Mouse (Mus musculus) adrenal gland, adult 10 weeks (tissue): ENCODE data around the gene Zfp384. TPM values are rescaled to one million over a fixed set of nuclear protein-coding genes. Genes with fewer than 3 reads are reported as not detected.

Source experiments
- polyA plus RNA-seq: library from polyadenylated mRNA; stranded (reverse); fragments of 350-450 nt; fragmentation: Illumina TruSeq; extraction: RNeasy Lipid Tissue Mini Kit (QIAGEN cat#74804); gene quantifications from one replicate; pipeline ENCODE4 v1.2.3, GENCODE M21; 2014; ENCODE audit warnings: low read depth, low replicate concordance

Zfp384 gene
- 17.4 TPM for polyA plus RNA-seq

DNA sequence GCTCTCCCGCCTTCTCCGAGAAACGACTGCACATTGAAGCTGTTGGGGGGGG, at the start of gene Zfp384:
TSS of gene Zfp384 (plus strand) at position 17 of the 52 bp plus-strand sequence.

DNA sequence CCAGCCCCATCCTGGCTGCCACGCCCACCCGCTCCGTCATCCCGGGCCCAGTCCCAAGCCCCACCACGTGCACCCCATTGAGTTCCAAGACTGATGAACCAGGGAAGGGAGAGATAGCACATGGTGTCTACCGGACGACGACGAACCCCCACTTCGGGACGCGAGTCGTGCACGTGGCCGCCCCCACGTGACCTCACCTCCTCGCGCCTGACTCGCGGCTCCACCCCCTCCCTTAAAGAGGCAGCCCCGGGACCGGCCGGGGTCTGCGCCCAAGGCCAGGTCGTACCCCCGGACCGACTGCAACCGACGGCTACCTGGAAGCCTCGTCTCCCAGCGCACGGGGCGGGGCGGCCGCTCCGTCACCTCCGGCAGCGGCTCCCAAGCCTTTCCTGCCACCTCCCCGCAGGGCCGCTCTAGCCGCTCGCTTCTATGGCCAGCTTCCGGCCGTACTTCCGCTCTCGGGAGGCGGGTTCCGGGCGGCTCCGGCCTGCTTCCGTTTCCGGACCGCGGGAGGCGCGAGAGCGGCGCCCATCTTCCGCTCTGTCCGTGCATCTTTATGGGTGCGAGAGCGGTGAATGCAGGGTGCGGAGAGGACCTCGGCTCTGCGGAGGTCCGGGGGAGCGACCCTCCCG, 43.7 kb upstream of the Zfp384 start, which contains the start of gene Cops7a:
TSS of gene Cops7a (minus strand) at position 451 of the 632 bp plus-strand sequence.

GRCm38 (mm10) chr6:124996551-124997501, 12.1 kb upstream of the Zfp384 start, which contains the start of gene Pianp:
Pianp (plus strand) TSS chr6:124996694.

GRCm38 (mm10) chr6:125039533-125040153, 30.7 kb downstream of the Zfp384 start, which contains the start of gene Ing4:
Ing4 (plus strand) TSS chr6:125039760.

DNA sequence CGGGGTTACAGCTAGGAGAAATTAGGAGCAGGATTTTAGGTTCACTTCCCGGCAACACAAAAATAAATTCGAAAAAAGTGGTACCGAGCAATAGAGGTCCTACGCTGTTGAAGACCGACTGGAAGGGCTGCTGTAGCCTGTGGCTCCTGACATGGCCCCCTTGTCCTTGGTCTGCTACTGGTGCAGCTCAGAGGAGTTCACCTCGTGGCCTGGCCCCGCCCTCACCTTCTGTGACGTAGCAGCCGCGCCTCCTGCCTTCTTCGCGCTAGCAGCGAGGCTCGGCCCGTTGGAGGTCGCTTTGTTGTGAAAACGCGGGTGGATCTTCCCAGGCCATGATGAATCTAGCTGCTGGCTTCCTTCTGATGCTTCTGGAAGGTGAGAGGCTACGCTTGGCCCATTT, 40.7 kb downstream of the Zfp384 start, which contains the start of gene Acrbp:
TSS of gene Acrbp (plus strand) at position 12 of the 400 bp plus-strand sequence.

DNA sequence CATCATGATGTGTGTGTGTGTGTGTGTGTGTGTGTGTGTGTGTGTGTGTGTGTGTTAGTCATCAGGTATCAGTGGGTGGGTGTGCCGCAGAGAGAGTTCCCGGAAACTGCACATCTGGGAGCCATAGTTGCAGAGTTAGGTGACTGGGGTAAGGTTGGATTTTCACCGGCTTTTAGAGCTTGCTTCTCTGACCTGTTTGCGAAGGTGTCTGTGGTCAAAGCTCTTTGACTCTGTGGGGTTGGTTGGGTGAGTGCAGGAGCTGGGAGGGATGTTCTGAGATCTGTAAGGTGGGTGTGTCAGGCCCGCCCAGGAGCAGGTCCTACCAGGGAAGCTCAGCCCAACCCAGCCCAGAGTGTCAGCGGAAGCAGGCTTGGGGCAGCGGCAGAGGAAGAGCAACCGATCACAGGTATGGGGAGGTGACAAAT, 58.6 kb downstream of the Zfp384 start, which contains the start of gene Lpar5:
TSS of gene Lpar5 (plus strand) at position 350 of the 425 bp plus-strand sequence.

Other genes starting within 250 kb of the Zfp384 start
- 2.2 TPM for gene Eno2, start 239.5 kb upstream of the Zfp384 start, polyA plus RNA-seq
- not detected for gene Lrrc23, start 229.4 kb upstream of the Zfp384 start, polyA plus RNA-seq
- gene Spsb2, start 200.5 kb upstream of the Zfp384 start, polyA plus RNA-seq, result not detected
- 34.6 TPM for gene Tpi1, start 194.8 kb upstream of the Zfp384 start, polyA plus RNA-seq
- 34.7 TPM for gene Usp5, start 179.7 kb upstream of the Zfp384 start, polyA plus RNA-seq
- 1.5 TPM for gene Cdca3, start 179.6 kb upstream of the Zfp384 start, polyA plus RNA-seq
- gene Gnb3, start 168.9 kb upstream of the Zfp384 start, polyA plus RNA-seq, result 0.35 TPM
- gene P3h3, start 151.4 kb upstream of the Zfp384 start, polyA plus RNA-seq, result 0.93 TPM
- not detected for gene Gpr162, start 145.2 kb upstream of the Zfp384 start, polyA plus RNA-seq
- gene Cd4, start 120.9 kb upstream of the Zfp384 start, polyA plus RNA-seq, result 0.29 TPM
- gene Lag3, start 97.4 kb upstream of the Zfp384 start, polyA plus RNA-seq, result 0.29 TPM
- 243 TPM for gene Ptms, start 89.0 kb upstream of the Zfp384 start, polyA plus RNA-seq
- gene Mlf2, start 77.8 kb upstream of the Zfp384 start, polyA plus RNA-seq, result 12.2 TPM
- 32.9 TPM for gene Cops7a, start 43.6 kb upstream of the Zfp384 start, polyA plus RNA-seq
- gene Pianp, start 12.5 kb upstream of the Zfp384 start, polyA plus RNA-seq, result not detected
- gene Ing4, start 30.6 kb downstream of the Zfp384 start, polyA plus RNA-seq, result 18.3 TPM
- gene Acrbp, start 40.5 kb downstream of the Zfp384 start, polyA plus RNA-seq, result not detected
- gene Lpar5, start 58.8 kb downstream of the Zfp384 start, polyA plus RNA-seq, result not detected
- 75.2 TPM for gene Chd4, start 86.8 kb downstream of the Zfp384 start, polyA plus RNA-seq
- 2.2 TPM for gene Nop2, start 122.8 kb downstream of the Zfp384 start, polyA plus RNA-seq
- gene Iffo1, start 136.1 kb downstream of the Zfp384 start, polyA plus RNA-seq, result 3.0 TPM
- gene Gapdh, start 157.3 kb downstream of the Zfp384 start, polyA plus RNA-seq, result 113 TPM
- 3.8 TPM for gene Ncapd2, start 182.6 kb downstream of the Zfp384 start, polyA plus RNA-seq
- gene Mrpl51, start 182.7 kb downstream of the Zfp384 start, polyA plus RNA-seq, result 150 TPM
- 26.8 TPM for gene Vamp1, start 206.4 kb downstream of the Zfp384 start, polyA plus RNA-seq
- 2.8 TPM for gene Tapbpl, start 222.7 kb downstream of the Zfp384 start, polyA plus RNA-seq
- not detected for gene Cd27, start 227.9 kb downstream of the Zfp384 start, polyA plus RNA-seq